Mouse (Mus musculus): Measurements from ENCODE around the gene Aadacl3.

GRCm38 (mm10) chr4:144468091-144468490 is 4.5 kb upstream of the Aadacl3 start:
- TF ChIP-seq CTCF (IDR thresholded peaks at IDR 0.05; ENCODE audit: borderline replicate concordance, control insufficient read depth, extremely low read depth, insufficient read depth, low read length, poor library complexity) (no peak), POLR2A (IDR thresholded peaks at IDR 0.05; ENCODE audit: control insufficient read depth, extremely low read depth, insufficient read depth, low read length, poor library complexity) (no peak)

All from thymus, adult 2 months (tissue).